Mouse (Mus musculus) C2C12 (cell line): Measurements from ENCODE around the gene Cyp17a1. TPM values are rescaled to one million over a fixed set of nuclear protein-coding genes. Genes with fewer than 3 reads are reported as not detected.

Source experiments
- H3K27me3 ChIP-seq: one replicate; pipeline ENCODE4 v1.6.1; 2011; ENCODE audit not compliant: control insufficient read depth, insufficient read depth, insufficient read length
- H3K36me3 ChIP-seq: one replicate; pipeline ENCODE4 v1.6.1; 2011; ENCODE audit not compliant: control insufficient read depth, insufficient read depth
- H3K4me3 ChIP-seq: one replicate; pipeline ENCODE4 v1.5.1; 2011; ENCODE audit warnings: mild to moderate bottlenecking, control low read depth; ENCODE audit not compliant: poor library complexity, insufficient read depth, severe bottlenecking
- H3K79me2 ChIP-seq: one replicate; pipeline ENCODE4 v1.6.1; 2011; ENCODE audit not compliant: control insufficient read depth, insufficient read depth
- H3K79me3 ChIP-seq: one replicate; pipeline ENCODE4 v1.6.1; 2011; ENCODE audit warnings: low read depth, control low read depth
- H3ac ChIP-seq: one replicate; pipeline ENCODE3; 2011; ENCODE audit warnings: low read depth; ENCODE audit not compliant: control insufficient read depth, insufficient read length
- CEBPB ChIP-seq: IDR thresholded peaks from one replicate; pipeline ENCODE4 v1.6.1; 2011; ENCODE audit warnings: low read depth, mild to moderate bottlenecking, control low read depth, moderate library complexity
- CTCF ChIP-seq: IDR thresholded peaks from one replicate; pipeline ENCODE4 v1.5.1; 2011; ENCODE audit not compliant: control insufficient read depth, insufficient read depth, insufficient read length
- FOSL1 ChIP-seq: IDR thresholded peaks from one replicate; pipeline ENCODE4 v1.8.0; 2011; ENCODE audit warnings: mild to moderate bottlenecking, low read length; ENCODE audit not compliant: poor library complexity, insufficient read depth, severe bottlenecking
- MAX ChIP-seq: IDR thresholded peaks from one replicate; pipeline ENCODE4 v1.6.1; 2011; ENCODE audit warnings: mild to moderate bottlenecking, control low read depth
- MYOD1 ChIP-seq: IDR thresholded peaks from one replicate; pipeline ENCODE4 v1.6.1; 2011; ENCODE audit warnings: low read depth; ENCODE audit not compliant: control insufficient read depth, insufficient read length
- MYOG ChIP-seq: IDR thresholded peaks from one replicate; pipeline ENCODE4 v1.6.1; 2011; ENCODE audit not compliant: control insufficient read depth, insufficient read length; ENCODE audit errors: extremely low read depth
- USF1 ChIP-seq: IDR thresholded peaks from one replicate; pipeline ENCODE4 v1.6.1; 2011; ENCODE audit warnings: low read depth, mild to moderate bottlenecking, control low read depth, moderate library complexity
- polyA plus RNA-seq: library from polyadenylated mRNA; unstranded; fragments of >200 nt; fragmentation: generic; extraction: Trizol; gene quantifications from one replicate; pipeline ENCODE4 v1.2.1, GENCODE M21; 2012; ENCODE audit warnings: missing spikeins

The Cyp17a1 gene
- polyA plus RNA-seq, 1 experiment = not detected

- no peak overlapping the region for H3ac ChIP-seq
- H3K27me3 ChIP-seq = no peaks in the 10 kb centered on the region
- H3K4me3 ChIP-seq = no peak overlapping the region
- no peaks in the 10 kb centered on the region for H3K79me2 ChIP-seq
- TF ChIP-seq MYOG (no peak), USF1 (no peak), MYOD1 (no peak), FOSL1 (no peak), MAX (no peak), CEBPB (no peak), CTCF (no peak)
- H3K36me3 ChIP-seq = peaks cover 29% of the 10 kb centered on the region
- H3K79me3 ChIP-seq = no peaks in the 10 kb centered on the region
Observed at GRCm38 (mm10) chr19:46657339-46658020, 15.5 kb downstream of the Cyp17a1 start.

GRCm38 (mm10) chr19:46656151-46656840 lies 16.7 kb downstream of the Cyp17a1 start:
- no peaks in the 10 kb centered on the region for H3K79me3 ChIP-seq
- H3ac ChIP-seq = no peak overlapping the region
- no peak overlapping the region for H3K4me3 ChIP-seq
- peaks cover 29% of the 10 kb centered on the region for H3K36me3 ChIP-seq
- TF ChIP-seq MYOD1 (no peak), MYOG (no peak), CEBPB (no peak), CTCF (no peak), USF1 (no peak)
- no peaks in the 10 kb centered on the region for H3K79me2 ChIP-seq
- no peaks in the 10 kb centered on the region for H3K27me3 ChIP-seq

GRCm38 (mm10) chr19:46655626-46656025 lies 17.3 kb downstream of the Cyp17a1 start:
- H3K27me3 ChIP-seq = no peaks in the 10 kb centered on the region
- no peak overlapping the region for H3ac ChIP-seq
- no peak for TF ChIP-seq MAX
- TF ChIP-seq USF1 = no peak
- TF ChIP-seq CTCF = no peak
- no peak for TF ChIP-seq MYOG
- no peak for TF ChIP-seq FOSL1
- TF ChIP-seq CEBPB = no peak
- no peak overlapping the region for H3K4me3 ChIP-seq
- no peaks in the 10 kb centered on the region for H3K79me3 ChIP-seq
- no peaks in the 10 kb centered on the region for H3K79me2 ChIP-seq
- H3K36me3 ChIP-seq = peaks cover 29% of the 10 kb centered on the region

GRCm38 (mm10) chr19:46653616-46654235 lies 19.2 kb downstream of the Cyp17a1 start:
- Histone ChIP-seq H3K4me3 (no peak overlapping the region), H3K79me2 (no peaks in the 10 kb centered on the region), H3ac (no peak overlapping the region), H3K36me3 (peaks cover 29% of the 10 kb centered on the region), H3K79me3 (no peaks in the 10 kb centered on the region), H3K27me3 (no peaks in the 10 kb centered on the region)
- TF ChIP-seq USF1 (no peak), MYOD1 (no peak), MAX (no peak), CEBPB (no peak), CTCF (no peak), MYOG (no peak), FOSL1 (no peak)

DNA sequence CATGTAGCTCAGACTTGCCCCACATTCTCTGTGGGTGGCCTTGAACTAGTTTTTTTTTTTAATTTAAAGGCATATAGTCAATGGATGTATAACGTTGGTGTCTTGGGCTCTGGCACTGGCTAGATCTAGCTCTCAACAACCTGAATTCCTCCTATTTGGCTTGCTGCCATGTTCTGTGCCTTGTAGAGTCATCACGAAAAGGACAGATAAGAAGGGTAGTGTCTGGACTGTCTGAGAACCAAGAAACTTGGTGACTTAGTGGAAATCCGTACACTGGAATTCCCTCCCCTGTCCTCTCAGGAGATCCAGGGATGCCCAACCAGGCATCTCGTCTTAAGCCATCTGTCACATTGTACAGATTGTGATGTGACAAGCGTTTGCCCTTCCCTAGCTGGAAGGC lies 19.8 kb downstream of the Cyp17a1 start:
- no peak for TF ChIP-seq MYOD1
- no peak for TF ChIP-seq MAX
- TF ChIP-seq USF1 = no peak
- no peak for TF ChIP-seq MYOG
- TF ChIP-seq CTCF = no peak
- TF ChIP-seq CEBPB = no peak
- TF ChIP-seq FOSL1 = no peak
- Histone ChIP-seq H3K79me2 (no peaks in the 10 kb centered on the region), H3K36me3 (peaks cover 29% of the 10 kb centered on the region), H3ac (no peak overlapping the region), H3K4me3 (no peak overlapping the region), H3K79me3 (no peaks in the 10 kb centered on the region), H3K27me3 (no peaks in the 10 kb centered on the region)
